Mouse (Mus musculus) adrenal gland, postnatal 25 days (tissue): Measurements from ENCODE around the gene Tbc1d20. TPM values are rescaled to one million over a fixed set of nuclear protein-coding genes. Genes with fewer than 3 reads are reported as not detected.
"Not testable (repeated sequence)": the region's sequence is repeated elsewhere in the genome, so short reads cannot be mapped to it uniquely, and the experiment has no call there.

Experiments used
- DNase-seq: peaks from one replicate; pipeline ENCODE4 v3.0.0; 2021; ENCODE audit warnings: mixed read lengths
- long read RNA-seq: library from polyadenylated mRNA; stranded (forward); transcript quantifications from one replicate; pipeline ENCODE4 v2.0.0, GENCODE M21; 2021
- total RNA-seq: library from RNA; stranded (reverse); gene quantifications from 2 replicates; pipeline ENCODE4 v1.2.3, GENCODE M21; 2021

Tbc1d20 gene
- 117 and 119 TPM in 2 replicates for total RNA-seq
- long read RNA-seq, transcript Tbc1d20-201 (8 exons, 3,386 nt): major isoform, 14 of 33 reads
- long read RNA-seq, partial matches to known transcripts: 16 of 33 reads
- long read RNA-seq, other reads (novel, unspliced or antisense): 3 of 33 reads

- peak; percentile 93 for DNase-seq
Observed at GRCm38 (mm10) chr2:152293727-152294475, at the start of gene Tbc1d20. Gene Tbc1d20, plus strand, starts transcription at chr2:152293828.

DNA sequence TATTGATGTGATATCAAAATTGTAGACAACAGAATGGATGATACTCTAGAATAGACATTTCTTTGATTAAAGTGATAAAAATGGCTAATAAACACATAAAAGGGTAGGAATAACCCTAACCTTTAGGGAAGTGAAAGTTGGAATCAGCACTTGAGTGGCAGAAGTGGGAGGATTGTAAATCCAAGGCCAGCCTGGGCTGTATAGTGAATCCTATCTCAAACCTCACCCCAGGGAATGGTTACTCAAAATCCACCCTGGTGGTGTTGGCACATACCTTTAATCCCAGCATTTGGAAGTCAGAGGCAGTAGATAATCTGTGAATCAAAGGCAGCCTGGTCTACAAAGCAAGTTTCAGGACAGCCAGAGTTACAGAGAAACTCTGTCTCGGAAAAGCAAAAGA, 46.4 kb upstream of the Tbc1d20 start:
- no peak for DNase-seq

DNA sequence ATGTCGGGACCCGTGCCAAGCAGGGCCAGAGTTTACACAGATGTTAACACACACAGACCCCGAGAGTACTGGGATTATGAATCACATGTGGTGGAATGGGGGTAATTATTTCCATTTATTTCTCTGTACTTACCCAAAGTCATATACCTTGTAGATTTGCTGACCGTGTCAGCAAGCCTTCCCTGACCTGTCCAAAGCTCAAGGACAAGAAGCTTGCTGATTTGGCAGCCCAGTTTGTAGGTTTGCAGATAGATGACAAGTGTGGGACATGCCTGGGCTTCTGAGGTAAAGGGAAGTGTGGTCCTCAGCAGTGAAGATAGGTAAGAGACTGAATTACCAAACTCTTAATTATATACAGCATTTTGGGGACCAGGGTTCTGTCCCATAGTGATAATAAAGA, 43.1 kb upstream of the Tbc1d20 start:
- DNase-seq: no peak

DNA sequence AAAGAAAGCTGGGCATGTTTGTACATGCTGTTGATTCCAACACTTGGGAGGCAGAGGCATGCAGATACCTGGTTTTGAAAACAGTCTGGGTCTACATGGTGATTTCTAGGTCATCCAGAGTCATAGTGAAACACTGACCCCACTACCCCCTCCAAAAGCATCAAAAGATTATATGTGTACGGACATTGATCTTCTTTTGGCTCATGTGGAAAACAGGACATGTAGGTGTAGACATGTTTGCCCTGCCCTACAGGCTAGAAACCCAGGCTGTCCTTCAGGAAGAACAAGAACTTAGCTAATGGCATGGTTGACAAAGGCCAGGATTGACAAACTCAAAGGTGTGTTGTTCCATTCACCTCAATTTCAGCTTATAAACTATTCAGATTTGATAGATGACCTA, 33.9 kb upstream of the Tbc1d20 start:
- DNase-seq: no peak

- no peak for DNase-seq
Observed at GRCm38 (mm10) chr2:152273639-152274038, 20.0 kb upstream of the Tbc1d20 start.

GRCm38 (mm10) chr2:152281407-152281806, 12.2 kb upstream of the Tbc1d20 start:
- no peak for DNase-seq

GRCm38 (mm10) chr2:152287560-152287959, 6.1 kb upstream of the Tbc1d20 start:
- DNase-seq: no peak

- no peak for DNase-seq
Observed at GRCm38 (mm10) chr2:152288046-152288445, 5.6 kb upstream of the Tbc1d20 start.

- DNase-seq: not testable (repeated sequence)
Observed at GRCm38 (mm10) chr2:152289623-152290022, 4.0 kb upstream of the Tbc1d20 start.

DNA sequence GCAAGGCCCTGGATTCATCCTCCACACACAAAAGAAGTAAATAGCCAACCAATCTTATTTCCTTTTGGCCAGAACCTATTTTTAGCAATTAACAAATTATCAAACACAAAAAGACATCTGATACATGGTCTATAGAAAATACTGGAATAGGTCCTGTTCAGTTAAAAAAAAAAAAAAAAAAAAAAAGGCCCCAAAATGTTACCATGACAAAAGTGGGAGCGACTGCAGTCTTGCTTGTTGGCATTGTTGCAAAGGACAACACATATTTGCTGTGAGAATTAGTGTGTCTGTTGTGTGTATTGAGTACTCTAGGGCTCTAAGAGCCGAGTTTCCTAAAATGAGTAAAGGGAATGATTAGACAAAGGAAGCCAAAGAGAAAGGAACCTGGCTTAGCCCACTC, 1.2 kb upstream of the Tbc1d20 start:
- no peak for DNase-seq

DNA sequence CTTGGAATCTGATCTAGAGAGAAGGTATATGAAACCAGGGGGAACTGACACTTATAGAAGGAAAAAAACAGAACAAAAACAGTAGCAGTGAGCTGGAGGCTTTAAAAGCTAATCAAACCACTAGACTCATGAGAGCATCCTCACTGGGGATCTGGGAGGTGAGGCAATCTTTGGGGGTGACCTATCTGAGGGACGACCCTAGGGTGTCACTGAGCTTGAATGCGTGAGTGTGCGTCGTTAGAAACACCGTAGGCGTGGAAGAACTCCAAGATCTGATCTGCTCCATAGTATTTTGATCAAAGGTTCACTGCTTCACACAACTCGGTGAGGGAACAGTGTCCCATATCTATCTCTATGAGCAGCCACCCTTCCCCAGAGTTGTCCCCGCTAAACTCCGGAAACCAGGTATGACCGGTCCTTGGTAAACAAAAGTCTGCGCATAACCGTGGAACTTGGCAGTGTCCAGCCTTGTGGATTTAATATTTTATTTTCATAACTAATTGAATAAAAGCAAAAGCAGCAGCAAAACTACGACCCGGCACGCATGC, 375 bp upstream of the Tbc1d20 start:
- DNase-seq: no peak

- no peak for DNase-seq
Observed at GRCm38 (mm10) chr2:152294541-152294940, 913 bp downstream of the Tbc1d20 start.

- DNase-seq: no peak
Observed at GRCm38 (mm10) chr2:152302862-152303261, 9.2 kb downstream of the Tbc1d20 start.

DNA sequence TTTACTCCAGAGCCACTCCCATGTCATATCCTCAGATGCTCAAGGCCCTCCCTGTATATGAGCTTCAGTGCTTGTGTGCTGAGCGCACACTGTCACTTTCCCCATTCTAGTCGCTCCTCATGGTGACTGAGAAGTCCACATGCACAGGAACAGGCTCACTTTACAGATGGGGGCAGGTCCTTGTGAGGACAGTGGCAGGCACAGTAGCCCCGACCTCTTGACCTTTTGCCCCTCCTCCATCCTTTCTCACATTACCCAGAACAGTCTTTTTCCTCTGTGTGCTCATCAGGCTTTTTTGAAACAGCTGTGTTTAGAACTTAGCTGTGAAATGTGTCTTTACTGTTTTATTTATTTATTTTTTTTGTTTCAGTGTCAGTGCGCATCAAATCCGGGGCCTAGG, 10.2 kb downstream of the Tbc1d20 start:
- DNase-seq: no peak

DNA sequence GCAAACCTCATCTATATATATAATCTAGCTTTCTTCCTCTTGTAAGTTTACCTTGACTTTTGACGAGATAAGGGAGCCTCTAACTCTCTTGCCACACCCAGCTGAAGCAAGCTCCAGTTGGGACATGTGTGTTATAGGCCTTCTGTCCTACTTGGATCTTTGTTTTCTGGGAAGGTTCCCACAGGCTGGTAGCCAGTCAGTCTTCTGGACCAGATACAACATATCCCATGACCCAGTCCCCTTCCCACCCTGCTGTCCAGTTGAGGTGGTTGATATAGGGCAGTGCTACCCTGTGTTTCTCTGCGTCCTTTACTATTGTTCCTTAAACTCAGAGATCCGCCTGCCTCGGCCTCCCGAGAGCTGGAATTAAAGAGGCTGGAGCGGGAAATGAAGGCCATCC, 11.9 kb downstream of the Tbc1d20 start:
- DNase-seq: no peak

GRCm38 (mm10) chr2:152307186-152307585, 13.6 kb downstream of the Tbc1d20 start:
- DNase-seq: no peak

- no peak for DNase-seq
Observed at GRCm38 (mm10) chr2:152312996-152313395, 19.4 kb downstream of the Tbc1d20 start.

- DNase-seq: no peak
Observed at GRCm38 (mm10) chr2:152313926-152314325, 20.3 kb downstream of the Tbc1d20 start.

DNA sequence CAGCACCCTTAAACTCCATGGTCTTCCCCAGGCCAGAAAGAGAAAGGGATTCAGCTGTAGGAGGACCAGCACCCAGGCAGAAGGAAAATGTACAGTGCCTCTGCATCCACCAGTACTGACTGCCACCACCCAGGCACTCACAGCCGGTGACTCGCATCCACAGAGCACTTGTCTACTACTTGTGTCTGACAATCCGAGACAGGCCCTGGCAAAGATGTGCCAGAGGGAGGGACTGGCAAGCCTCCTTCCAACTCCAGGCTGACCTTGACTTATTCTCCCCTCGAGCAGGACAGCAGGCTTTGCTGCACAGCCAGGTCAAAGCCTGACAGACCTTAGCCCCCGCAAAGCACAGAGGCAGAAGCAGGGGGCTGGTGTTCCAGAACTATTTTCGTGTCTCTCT, 23.4 kb downstream of the Tbc1d20 start:
- DNase-seq: no peak

GRCm38 (mm10) chr2:152321558-152321957, 27.9 kb downstream of the Tbc1d20 start:
- no peak for DNase-seq

DNA sequence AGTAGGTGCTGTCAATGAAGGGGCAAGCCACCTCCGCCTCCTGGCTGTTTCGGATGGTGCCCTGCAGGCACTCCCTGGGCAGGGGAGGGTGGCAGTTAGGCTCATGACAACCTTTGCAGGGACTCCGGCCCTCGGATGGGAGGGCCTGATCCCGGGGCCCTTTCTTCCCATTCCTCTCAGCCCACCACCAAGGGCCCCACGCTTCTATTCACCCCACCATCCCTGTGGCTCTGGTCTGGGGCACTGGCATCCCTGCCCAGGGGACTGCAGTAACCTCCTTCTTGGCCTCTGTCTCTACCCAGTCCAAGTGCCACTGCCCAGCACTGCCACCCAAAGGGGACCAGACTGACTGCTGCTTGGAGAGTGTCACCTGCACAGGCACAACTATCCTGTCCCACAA, 28.6 kb downstream of the Tbc1d20 start:
- DNase-seq: no peak

DNA sequence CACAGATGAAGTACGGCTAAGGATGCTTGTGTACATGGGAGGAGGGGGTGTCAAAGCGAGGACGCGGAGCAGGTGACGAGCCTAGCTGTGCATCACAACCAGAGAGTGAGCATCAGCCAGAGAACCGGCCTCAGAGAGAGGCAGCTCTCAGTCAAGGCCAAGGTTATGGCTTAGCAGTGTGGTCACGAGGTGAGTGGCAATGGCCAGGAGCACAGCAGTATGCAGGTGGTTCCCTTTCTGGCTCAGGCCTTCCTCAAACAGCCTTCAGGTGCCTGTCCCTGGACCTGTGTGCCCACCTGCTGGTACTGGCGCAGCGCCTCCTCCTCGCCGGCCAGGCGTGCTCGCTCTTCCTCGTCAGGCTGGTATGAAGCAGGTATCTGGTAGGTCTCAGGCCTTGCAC, 30.3 kb downstream of the Tbc1d20 start:
- no peak for DNase-seq

GRCm38 (mm10) chr2:152324842-152325241, 31.2 kb downstream of the Tbc1d20 start:
- no peak for DNase-seq

DNA sequence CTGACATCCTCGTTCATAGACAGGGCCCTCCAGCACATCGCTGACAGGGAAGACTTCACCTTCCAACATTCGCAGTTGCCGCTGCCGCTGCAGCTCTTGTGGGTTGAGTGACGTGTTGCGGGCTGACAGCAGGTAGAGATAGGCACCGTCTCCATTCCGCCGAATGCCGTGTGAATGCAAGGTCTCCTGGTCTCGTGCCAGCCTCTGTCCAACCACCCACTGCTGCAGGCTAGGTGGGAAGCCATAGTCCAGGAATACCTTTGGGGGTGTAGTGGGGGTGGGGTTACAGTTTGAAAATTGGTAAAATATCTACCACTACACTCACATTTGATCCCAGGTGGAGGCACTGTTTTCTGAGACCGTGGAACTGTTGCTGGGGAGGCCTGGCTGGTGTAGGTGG, 32.5 kb downstream of the Tbc1d20 start:
- no peak for DNase-seq
